In genomic region chr2:155848291-155848690, GRCm38 (mm10) we compare ENCODE assay signal across 8 mouse cellular contexts. TPM values are rescaled to one million over a fixed set of nuclear protein-coding genes. Genes with fewer than 3 reads are reported as not detected.
DNase-seq lines count a peak whose midpoint lies in the region; ATAC-seq and TF ChIP-seq lines count a peak whose summit lies in the region.

No protein-coding gene starts in this region.

- no peak overlapping the region for H3K9ac ChIP-seq in heart, embryonic 12.5 days
- H3K9ac ChIP-seq in midbrain, postnatal 0 days (replicated peaks; ENCODE audit: low read length, poor library complexity, severe bottlenecking) = no peak overlapping the region

- H3K4me2 ChIP-seq in heart, embryonic 12.5 days = no peak overlapping the region
- no peak overlapping the region for H3K4me2 ChIP-seq in midbrain, postnatal 0 days (ENCODE audit: low read depth, low read length, poor library complexity, severe bottlenecking)

- no peak for ATAC-seq in heart, embryonic 12.5 days (ENCODE audit: insufficient number of reproducible peaks, low FRiP score)
- peak; percentile 52 for ATAC-seq in inflammation-experienced regulatory T-cells, adult 6 months
- ATAC-seq in midbrain, postnatal 0 days (ENCODE audit: low FRiP score) = peak; percentile 13; the same call in 1 of the 2 replicates

- no peak overlapping the region for H3K27ac ChIP-seq in heart, embryonic 12.5 days (ENCODE audit: poor library complexity, severe bottlenecking)
- H3K27ac ChIP-seq in midbrain, postnatal 0 days (ENCODE audit: low read depth, low read length) = no peak overlapping the region
- H3K27ac ChIP-seq in spleen, adult 2 months (ENCODE audit: insufficient read depth, low read length) = no peak overlapping the region

- TF ChIP-seq CTCF in midbrain, postnatal 0 days (IDR thresholded peaks at IDR 0.05) = peak; percentile 91
- TF ChIP-seq CTCF in spleen, adult 2 months (IDR thresholded peaks at IDR 0.05; ENCODE audit: extremely low read depth, insufficient read depth, insufficient read length, insufficient replicate concordance) = peak; percentile 70; the same call in 1 of the 2 replicates

- intact Hi-C loops in left cerebral cortex, postnatal 14 days (cut with DNase I) = loop anchor here (2.0 kb wide), 1 partner anchor 99 kb away; no protein-coding TSS in a partner anchor

- TF ChIP-seq POLR2A in spleen, adult 2 months (IDR thresholded peaks at IDR 0.05; ENCODE audit: low read depth, low read length) = no peak

- no peaks in the 10 kb centered on the region for H3K27me3 ChIP-seq in heart, embryonic 12.5 days (replicated peaks)
- no peaks in the 10 kb centered on the region for H3K27me3 ChIP-seq in midbrain, postnatal 0 days (ENCODE audit: insufficient read depth, low read length)
- no peaks in the 10 kb centered on the region for H3K27me3 ChIP-seq in spleen, adult 2 months (ENCODE audit: control insufficient read depth, insufficient read depth, low read length)

- DNase-seq in heart, adult 18-20 months = peak; percentile 64 to 83
- DNase-seq in cerebellum, adult 11 months = peak; percentile 75
- peak; percentile 40 to 74 for DNase-seq in frontal cortex, postnatal 10 days (ENCODE audit: low spot score in 2 of 2)
- peak; percentile 77 to 90 for DNase-seq in left cerebral cortex, postnatal 14 days (ENCODE audit: low spot score in 2 of 2)
- DNase-seq in midbrain, postnatal 0 days (ENCODE audit: low spot score) = peak; percentile 83
- peak; percentile 36 to 63 for DNase-seq in spleen, adult 2 months (ENCODE audit: low read depth in 1 of 2, low spot score in 2 of 2)

- peaks cover 79% of the 10 kb centered on the region for H3K36me3 ChIP-seq in heart, embryonic 12.5 days
- H3K36me3 ChIP-seq in midbrain, postnatal 0 days (ENCODE audit: insufficient read depth, low read length) = peaks cover 47% of the 10 kb centered on the region
- peaks cover 28% of the 10 kb centered on the region for H3K36me3 ChIP-seq in spleen, adult 2 months (ENCODE audit: control insufficient read depth, insufficient read depth, low read length)

- H3K4me1 ChIP-seq in heart, embryonic 12.5 days (replicated peaks) = no peaks in the 10 kb centered on the region
- H3K4me1 ChIP-seq in midbrain, postnatal 0 days (ENCODE audit: insufficient read depth, low read length) = no peaks in the 10 kb centered on the region
- no peaks in the 10 kb centered on the region for H3K4me1 ChIP-seq in spleen, adult 2 months (ENCODE audit: control insufficient read depth, insufficient read depth, insufficient read length)

- WGBS in heart, embryonic 12.5 days = 32% methylated on average over 6 of the region's 6 CpGs
- 40% methylated on average over 6 of the region's 6 CpGs for WGBS in midbrain, postnatal 0 days
- 39% methylated on average over 6 of the region's 6 CpGs for WGBS in spleen, adult 2 months

- H3K9me3 ChIP-seq in heart, embryonic 12.5 days (replicated peaks) = no peaks in the 10 kb centered on the region
- no peaks in the 10 kb centered on the region for H3K9me3 ChIP-seq in midbrain, postnatal 0 days (ENCODE audit: low read length)

- H3K4me3 ChIP-seq in heart, embryonic 12.5 days = no peak overlapping the region
- H3K4me3 ChIP-seq in midbrain, postnatal 0 days (ENCODE audit: low read depth, low read length) = no peak overlapping the region
- H3K4me3 ChIP-seq in spleen, adult 2 months (ENCODE audit: extremely low read depth, insufficient read depth, insufficient read length) = no peak overlapping the region

RNA-seq across cellular contexts. Expression of gene Fam83c, which starts 13.6 kb away (rescaled TPM):
- total RNA-seq in heart, adult 18-20 months (2021) = not detected
- polyA plus RNA-seq in heart, embryonic 12.5 days (2016; fragmentation: Nextera tagmentation; extraction: Ambion mirVana) = 0.06 and 0.15 TPM in 2 replicates
- not detected for polyA plus RNA-seq in inflammation-experienced regulatory T-cells, adult 6 months (2017; shearing (Covaris generic))
- not detected for total RNA-seq in left cerebral cortex, postnatal 14 days (2021)
- total RNA-seq in midbrain, postnatal 0 days (2014; rRNA removed) = not detected in 2 replicates
- 0.07 TPM in 1 of 2 replicates, not detected in the other for polyA plus RNA-seq in midbrain, postnatal 0 days (2015; fragmentation: Nextera tagmentation; extraction: Ambion mirVana)
- polyA plus RNA-seq in spleen, adult 2 months (2012; rRNA removed) = not detected in 2 replicates

RNA-seq across cellular contexts. Expression of gene Eif6, which starts 21.6 kb away (rescaled TPM):
- 10 to 100 TPM; 59.2 to 65.6 TPM for total RNA-seq in heart, adult 18-20 months (2021)
- 110 and 116 TPM in 2 replicates for polyA plus RNA-seq in heart, embryonic 12.5 days (2016; fragmentation: Nextera tagmentation; extraction: Ambion mirVana)
- polyA plus RNA-seq in inflammation-experienced regulatory T-cells, adult 6 months (2017; shearing (Covaris generic)) = 10 to 100 TPM; 65.0 to 78.8 (median 71.9) TPM
- total RNA-seq in left cerebral cortex, postnatal 14 days (2021) = 10 to 100 TPM; 65.3 to 67.6 TPM
- total RNA-seq in midbrain, postnatal 0 days (2014; rRNA removed) = 80.7 and 85.4 TPM in 2 replicates
- 130 and 143 TPM in 2 replicates for polyA plus RNA-seq in midbrain, postnatal 0 days (2015; fragmentation: Nextera tagmentation; extraction: Ambion mirVana)
- polyA plus RNA-seq in spleen, adult 2 months (2012; rRNA removed) = 77.0 and 90.7 TPM in 2 replicates

RNA-seq across cellular contexts. Expression of gene BC029722, which starts 29.1 kb away (rescaled TPM):
- 10 to 100 TPM; 31.4 to 34.4 TPM for total RNA-seq in heart, adult 18-20 months (2021)
- 8.9 and 9.4 TPM in 2 replicates for polyA plus RNA-seq in heart, embryonic 12.5 days (2016; fragmentation: Nextera tagmentation; extraction: Ambion mirVana)
- polyA plus RNA-seq in inflammation-experienced regulatory T-cells, adult 6 months (2017; shearing (Covaris generic)) = 10 to 100 TPM; 12.6 to 16.8 (median 15.9) TPM
- 10 to 100 TPM; 45.7 to 50.3 TPM for total RNA-seq in left cerebral cortex, postnatal 14 days (2021)
- total RNA-seq in midbrain, postnatal 0 days (2014; rRNA removed) = 35.2 TPM in 2 replicates
- 56.6 and 61.0 TPM in 2 replicates for polyA plus RNA-seq in midbrain, postnatal 0 days (2015; fragmentation: Nextera tagmentation; extraction: Ambion mirVana)
- 31.9 and 43.7 TPM in 2 replicates for polyA plus RNA-seq in spleen, adult 2 months (2012; rRNA removed)
